Mouse (Mus musculus) urinary bladder, postnatal 25 days (tissue): ENCODE data around the gene Arhgap31.
"Not testable (repeated sequence)": the region's sequence is repeated elsewhere in the genome, so short reads cannot be mapped to it uniquely, and the experiment has no call there.

Source experiments
- DNase-seq: peaks from one replicate; pipeline ENCODE4 v3.0.0; 2022; ENCODE audit warnings: low spot score

The Arhgap31 gene

DNA sequence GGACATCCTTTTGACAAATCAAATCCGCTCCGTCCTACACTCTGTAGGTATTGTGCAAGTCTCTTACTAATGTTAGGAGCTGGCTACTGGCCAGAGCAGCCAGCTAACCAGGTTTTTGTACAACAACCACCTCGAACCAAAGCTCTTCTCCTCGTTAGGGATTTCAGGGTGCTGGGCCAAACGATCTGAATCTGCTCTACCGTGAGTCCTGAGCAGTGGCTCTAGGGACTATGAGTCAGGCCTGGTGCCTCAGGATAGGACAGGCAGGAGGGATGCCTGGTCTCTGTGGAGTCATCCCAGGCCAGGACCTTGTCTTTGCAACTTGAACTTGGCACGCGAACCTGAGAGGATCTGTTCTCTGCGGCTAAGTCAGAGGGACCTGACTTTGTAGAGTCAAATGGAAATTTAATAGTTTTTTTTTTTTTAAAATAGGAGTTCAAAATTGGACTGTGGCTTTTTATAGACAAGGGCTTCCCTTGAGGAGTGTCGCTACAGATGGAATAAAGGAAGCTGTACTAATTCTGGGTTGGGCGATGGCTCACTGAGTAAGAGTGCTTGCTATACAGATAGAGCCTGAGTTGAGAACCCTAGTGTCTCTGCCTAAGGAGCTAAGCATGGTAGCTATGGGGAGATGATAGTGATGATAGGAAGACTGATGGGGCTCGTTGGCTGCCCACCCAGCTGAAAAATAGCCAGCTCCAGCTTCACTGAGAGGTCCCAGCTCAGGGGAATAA is 24.4 kb downstream of the Arhgap31 start:
- no peak for DNase-seq

DNA sequence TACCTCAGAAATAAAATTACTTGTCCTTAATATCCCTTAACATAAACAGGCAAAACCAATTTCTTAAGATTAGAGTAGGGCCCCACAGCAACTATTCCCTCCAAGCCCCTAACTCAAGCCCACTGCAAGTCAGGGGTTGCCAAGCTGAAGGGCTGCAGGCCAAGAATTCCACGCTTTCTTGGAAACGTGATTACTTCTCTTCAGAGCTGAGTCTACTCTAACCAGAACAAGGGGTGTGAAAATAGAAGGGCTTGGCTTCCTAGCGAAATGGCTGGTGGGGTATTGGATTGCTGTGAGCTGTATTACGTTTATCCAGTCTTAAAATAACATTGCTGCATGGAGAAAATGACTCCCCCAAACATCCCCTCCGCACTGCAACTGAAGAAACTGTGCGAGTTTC is 25.4 kb downstream of the Arhgap31 start:
- no peak for DNase-seq

DNA sequence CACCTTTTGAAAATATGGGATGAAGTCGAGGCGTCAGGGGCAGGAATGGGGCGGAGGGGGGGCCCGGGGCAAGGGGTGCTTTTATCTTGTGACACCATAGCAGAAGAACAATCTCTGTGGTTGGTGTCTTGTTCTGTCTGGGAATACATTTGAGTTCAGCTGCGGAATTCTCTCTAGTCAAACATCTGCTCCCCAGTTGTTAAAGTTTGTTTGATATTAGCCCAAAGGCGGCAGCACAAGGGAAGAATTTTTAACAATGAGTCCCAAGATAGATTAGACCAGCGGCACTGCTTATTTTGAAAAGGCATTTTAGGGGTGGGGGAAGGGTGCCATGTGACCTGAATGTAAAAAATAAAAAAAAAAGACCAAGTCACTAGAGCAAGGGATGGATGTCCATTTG is 30.0 kb downstream of the Arhgap31 start:
- no peak for DNase-seq

DNA sequence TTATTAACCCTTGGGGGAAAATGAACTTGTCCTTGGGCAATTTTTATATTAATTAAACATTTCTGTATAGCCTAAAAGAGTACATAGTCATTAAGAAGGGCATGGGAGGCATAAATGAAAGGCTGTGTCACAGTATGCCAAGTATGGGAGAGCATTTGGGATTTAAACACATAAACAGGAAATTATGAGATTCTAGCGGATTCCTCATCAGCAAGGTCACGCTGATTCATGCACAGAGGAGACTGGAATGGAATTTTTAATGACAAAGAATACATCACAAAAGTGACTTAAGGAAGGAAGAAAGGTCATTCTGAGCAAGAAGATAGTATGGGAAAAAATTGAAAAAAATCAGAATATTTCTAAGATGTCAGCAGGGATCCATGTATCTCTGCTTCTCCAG is 31.8 kb downstream of the Arhgap31 start:
- DNase-seq: no peak

DNA sequence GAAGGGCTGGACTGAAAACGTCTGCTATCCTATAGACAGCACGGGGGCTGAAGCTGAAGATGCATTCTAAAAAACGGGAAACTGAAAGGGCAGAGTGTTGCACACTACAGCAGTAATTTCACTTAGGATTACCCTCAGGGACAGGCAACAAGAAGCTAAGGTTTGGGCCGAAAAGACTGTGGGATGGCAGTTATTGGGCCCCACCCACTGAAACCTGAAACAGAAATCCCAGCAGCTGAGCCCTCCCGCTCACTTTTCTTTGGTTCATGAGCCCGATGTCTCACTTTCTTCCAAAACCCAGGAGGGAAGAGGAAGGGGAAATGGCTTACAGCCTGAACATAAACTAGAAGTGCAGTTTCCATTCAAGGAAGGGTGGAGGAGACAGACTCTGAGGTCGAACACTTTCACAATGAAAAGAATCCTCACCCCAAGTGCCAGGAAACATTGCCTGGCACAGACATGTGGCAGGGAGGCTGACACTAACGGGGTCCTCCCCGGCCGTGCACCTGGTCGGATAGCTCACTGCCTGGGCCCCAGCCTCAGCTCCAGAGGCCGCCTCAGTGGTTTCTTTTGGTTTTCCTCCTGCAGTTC is 33.5 kb downstream of the Arhgap31 start:
- DNase-seq: no peak

DNA sequence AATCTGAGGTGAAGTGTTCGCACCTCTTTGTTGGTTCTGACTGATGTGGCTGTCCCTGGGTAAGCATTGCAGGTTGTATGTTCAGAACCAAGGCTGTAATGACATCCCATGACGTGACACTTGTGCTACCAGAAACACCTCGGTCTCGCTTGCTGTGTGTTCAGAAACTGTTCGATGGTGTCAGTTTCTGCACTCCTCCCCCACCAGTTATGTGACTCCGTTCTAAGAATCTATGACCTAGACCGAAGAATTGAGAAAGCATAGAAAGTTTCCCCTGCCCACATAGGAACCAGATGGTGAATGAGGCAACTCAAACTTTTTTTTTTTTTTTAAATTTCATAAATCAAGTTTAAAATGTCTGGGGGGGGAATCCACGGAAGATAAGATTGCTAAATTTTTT is 34.2 kb downstream of the Arhgap31 start:
- DNase-seq: no peak

DNA sequence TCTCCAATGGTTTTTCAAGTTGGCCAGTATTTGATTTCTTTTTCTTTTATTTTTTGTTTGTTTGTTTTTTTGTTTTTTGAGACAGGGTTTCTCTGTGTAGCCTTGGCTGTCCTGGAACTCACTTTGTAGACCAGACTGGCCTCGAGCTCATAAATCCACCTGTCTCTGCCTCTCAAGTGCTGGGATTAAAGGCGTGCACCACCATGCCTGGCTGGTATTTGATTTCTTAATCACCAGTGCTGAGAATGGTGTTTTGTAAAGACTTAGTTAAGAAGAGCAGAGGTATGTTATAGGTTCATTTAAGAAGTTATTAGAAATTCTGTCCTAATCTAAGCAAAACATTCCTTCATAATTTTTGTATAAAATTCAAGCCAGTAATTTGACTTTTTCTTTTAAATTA is 35.1 kb downstream of the Arhgap31 start:
- DNase-seq: not testable (repeated sequence)

DNA sequence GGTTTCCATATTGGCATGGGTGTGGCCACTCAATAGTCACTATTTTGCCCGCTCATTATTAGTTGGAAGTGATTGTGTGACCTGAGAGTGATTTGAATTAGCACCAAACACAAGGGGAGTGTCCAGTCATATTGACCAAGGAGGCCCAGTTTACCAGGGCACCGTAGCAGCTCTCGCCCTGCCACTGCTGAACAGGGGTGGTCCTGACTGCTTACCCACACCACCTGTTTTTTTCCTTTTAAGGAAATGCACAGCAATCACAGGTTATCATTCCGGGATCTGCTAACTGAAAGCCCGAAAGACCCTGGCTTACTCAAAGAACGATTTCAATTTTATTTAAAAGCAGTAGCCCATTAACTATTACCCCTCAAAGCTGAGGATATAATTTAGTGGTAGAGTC is 35.9 kb downstream of the Arhgap31 start:
- no peak for DNase-seq

DNA sequence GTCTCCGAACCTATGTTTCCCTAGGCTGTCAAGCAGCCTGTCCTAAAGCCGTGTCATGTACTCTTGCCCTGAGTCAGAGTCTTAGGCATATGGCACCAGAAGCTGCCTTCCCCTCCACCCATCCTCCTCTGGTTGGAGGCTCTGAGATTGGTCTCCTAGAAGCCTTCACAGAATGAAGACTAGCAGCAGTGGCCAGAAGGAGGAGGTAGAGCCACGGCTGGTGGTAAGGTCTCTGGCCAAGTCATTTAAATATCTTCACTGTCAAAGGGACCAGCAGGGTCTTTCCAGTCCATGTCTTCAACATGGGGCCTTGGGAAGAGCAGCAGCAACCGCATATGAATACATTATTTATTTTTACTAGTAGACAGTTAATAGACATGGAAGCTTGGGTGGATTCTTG is 36.4 kb downstream of the Arhgap31 start:
- DNase-seq: no peak

DNA sequence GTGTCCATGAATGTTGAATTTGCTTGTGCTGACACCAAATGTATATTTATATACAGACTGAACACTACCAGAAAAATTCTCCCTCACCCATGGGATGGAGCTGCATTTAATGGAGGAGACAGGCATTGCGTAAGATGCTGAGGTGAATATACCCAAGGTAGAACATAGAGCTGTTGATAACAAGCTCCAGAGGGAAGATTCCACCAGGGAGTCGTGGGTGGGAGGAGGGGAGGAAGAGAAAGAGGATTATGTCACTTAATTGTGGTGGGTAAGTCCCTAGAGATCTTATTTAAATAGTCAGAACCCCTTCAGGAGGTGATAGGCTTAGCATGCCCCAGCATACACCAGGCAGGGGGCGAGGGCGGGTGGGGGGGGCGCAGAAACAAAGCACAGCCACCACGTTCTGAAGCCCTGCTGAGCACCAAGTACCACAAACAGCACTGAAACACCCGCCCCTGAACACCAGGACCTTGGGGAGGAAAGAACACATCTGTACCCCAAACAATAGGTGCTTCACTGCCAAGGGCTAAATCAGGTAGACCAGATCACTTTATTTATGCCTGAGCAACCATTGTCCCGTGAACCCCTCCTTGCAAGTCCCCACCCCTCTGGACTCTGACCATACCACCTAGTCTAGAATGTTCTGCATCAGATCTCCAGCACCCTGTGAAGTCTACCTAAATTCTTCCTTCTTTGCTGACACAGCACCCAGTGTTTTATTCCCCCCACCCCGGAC is 37.3 kb downstream of the Arhgap31 start:
- no peak for DNase-seq

DNA sequence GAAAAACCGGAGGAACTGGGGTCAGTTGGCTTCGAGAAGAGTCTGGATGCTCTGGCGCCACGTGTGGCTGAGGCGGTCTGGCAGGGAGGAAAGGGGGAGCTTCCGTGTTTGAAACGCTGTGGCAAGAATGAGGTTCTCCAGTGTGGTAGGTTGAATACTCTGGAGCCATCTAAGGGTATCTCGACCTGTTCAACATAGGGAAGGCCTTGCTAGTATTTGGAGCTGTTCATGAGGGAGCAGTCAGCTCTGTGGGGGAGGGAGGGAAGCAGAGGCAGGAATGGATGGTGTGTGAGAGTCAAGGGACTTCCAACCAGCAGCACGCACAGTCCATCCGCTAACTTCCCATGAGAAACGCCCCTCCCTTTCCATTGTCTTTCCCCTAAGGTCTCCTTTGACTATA is 38.2 kb downstream of the Arhgap31 start:
- DNase-seq: no peak

DNA sequence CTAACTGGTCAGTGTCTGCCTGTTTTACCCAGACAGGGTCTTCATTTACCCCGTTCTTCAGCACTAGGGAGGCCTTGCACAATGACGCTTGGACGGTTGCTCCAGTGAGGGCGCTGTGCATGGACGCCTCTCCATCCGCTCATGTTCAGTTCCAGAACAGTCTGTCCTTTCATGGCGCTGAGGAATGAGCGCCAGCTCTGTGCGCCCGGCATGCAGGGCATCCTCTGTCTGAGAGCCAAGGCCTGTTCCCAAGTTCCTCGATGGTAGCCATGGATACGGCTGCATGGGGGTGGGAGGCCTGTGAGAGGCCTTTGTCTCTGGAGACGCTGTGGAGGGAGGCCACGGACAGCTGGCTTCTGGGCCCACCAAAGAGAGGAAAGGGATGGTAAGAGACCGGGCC is 39.6 kb downstream of the Arhgap31 start:
- no peak for DNase-seq

DNA sequence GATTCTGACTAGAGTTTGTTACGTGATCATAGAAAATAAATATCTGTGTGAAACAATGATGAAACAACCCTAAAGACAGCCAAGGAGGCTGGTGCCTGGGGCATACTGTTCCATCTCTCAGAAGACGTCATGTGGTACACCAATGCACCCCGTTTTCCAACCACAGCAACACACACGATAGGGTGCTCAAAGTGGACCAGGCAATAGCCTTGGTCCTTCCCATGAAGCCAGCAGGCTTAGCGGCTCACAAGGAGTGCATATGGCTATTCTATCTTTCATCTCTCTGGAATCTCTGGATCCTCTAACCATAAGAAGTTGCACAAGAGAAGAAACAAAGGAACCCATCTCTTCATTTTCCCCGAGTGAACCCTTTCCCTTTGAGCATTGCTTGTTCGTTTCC is 40.1 kb downstream of the Arhgap31 start:
- no peak for DNase-seq

DNA sequence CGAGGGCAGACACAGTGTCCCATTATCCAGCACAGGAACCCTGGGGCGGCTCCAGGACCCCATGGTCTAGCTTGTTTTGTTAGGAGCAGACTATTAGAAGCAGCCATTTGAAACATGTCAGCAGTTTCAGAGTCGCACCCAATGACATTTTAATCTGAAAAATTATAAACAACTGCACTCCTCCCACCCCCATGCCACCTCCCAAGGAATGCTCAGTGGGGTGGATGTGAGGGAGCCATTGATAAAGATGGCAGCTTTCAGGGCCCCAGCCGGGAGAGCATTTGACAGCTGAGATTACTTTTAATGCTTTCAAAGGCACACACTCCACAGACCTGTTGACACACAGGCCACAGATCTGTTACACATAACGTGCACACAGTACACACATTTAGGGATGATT is 40.7 kb downstream of the Arhgap31 start:
- no peak for DNase-seq

DNA sequence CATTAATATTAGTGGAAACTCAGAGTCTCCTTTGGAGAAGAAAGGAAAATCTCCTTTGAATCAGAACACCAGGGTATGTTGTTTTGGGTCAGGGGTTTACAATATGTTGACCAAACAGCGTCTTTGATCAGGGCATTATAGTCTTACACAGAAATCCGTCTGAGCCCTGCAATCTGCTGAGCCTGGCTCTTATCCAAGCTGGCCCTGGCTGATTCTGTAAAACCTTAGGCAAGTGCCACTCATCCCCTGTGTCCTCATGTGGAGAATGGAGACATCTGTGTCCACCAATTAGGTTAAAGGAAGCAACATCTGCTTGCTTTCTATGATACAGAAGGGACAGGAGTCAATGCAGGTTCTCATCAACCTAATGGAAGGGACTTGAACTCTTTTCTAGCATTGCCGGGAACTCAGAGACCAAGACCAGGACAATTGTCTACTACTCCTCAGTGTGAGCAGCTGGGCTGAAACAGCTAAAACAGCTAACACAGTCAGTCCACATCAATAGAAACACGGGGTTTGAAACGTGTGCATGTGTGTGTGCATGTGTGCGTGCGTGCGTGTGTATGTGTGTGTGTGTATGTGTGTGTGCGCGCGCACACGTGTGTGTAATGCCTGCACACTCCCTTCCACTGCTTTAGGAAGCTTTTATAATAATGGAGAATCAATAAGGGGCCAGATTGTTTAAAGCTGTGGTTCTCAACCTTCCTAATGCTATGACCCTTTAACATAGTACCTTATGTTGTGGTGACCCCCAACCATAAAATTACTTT is 42.3 kb downstream of the Arhgap31 start:
- DNase-seq: no peak

DNA sequence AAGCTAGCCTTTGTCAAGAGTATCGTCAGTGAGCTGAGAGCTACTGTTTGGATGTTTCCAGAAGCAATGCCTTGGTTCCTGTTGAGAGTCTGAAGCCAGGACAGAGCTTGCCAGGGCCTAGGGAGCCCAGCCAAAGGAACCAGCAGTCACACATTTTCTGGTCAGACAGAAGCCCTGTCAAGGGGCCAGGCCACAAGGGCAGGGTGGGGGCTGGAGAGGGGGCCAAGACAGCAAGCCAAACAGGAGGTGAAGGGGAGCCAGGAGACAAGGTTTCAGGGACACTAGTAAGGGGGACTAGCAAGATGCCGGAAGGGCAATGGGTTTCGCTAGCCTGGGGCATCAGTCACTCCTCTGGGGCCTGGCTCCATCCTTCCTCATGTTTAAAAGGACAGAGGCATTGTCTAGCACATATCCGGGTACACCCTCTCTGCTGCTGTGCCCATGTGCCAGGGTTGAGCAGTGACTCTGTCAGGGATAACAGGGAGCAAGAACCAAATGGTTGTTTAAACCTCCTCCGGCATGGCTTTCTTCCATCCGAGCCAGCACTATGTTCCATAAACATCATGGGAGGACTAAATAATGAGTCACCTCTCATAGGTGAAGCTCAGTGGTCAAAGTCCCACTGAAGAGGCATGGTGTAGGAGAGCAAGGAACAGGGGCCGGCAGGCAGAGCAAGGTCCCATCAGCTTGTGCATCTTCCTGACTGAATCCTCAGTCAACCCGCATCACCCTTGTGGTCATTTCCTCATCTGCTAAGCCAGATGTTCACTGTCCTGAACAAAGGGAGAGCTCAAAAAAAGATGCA is 44.0 kb downstream of the Arhgap31 start:
- DNase-seq: no peak

DNA sequence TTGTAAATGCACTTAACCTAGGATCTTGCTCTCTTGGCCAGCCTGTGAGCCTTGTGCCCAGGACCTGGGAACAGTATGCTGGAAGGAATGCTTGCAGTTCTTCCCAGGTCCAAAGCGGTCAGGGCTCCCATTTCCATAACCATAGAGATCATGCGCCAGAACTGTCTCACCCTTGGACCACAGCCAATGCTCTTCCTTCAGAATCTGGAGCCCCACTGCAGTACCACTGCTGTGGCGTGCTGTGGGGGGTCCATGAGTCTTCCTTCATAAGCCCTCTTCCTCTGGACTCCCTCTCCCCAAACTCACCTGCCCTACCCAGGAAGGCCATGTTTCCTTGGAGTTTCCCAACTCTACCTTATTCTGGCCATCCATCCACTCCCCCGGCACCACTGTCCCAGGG is 46.6 kb downstream of the Arhgap31 start:
- DNase-seq: no peak

DNA sequence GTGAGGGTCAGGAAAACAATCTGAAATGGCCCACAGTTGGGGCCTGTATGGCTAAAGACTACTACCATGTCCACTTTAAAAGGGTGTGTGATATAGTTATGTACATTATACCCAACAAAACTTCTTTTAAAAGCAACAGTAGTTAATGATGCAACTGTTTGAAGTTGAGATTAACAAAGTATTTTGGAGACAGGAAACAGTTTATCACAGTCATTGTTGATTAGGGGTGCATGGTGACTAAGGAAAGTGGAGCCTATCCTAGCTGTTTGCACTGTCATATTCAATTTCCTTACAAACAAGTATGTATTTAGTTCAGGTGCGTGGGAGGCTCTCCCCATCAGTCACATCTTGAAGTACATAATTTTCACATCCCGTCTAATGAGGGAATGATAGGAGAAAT is 47.1 kb downstream of the Arhgap31 start:
- no peak for DNase-seq

DNA sequence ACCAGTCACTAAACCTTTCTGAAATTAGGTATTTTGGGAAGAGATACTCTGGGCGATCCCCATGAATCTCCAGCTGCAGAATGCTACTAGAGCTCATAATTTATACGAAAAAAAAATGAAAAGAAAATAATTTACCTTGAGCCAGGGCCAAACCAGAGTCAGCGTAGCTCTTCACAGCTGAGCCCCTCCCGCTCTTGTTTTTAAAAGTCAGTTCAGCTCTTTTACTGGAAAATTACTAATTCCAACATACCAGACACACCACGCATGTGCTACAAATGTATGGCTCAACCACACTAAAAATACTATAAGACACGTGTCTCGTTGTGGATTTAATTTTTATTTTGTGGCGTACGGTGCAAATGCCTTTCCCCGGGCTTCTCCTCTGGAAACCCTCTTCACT is 50.5 kb downstream of the Arhgap31 start:
- DNase-seq: no peak

DNA sequence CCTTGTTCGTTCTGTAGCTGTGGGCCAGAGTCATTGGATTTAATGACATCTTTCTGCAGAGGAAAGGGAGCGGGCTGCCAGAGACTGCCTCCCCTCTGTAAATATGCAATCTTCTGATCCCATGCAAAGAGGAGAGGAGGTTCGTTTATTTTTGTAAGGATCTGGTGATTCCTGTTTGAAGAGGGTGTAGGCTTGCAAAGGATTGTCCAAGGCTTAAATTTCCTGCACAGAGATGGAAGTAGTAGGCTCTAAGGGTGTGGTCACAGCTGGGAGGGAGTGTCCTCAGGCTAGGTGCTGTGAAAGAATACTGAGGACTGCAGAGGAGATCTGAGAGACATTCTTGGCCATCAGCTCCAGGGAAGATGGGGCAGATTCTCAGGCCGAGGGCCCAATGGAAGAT is 58.8 kb downstream of the Arhgap31 start:
- no peak for DNase-seq

DNA sequence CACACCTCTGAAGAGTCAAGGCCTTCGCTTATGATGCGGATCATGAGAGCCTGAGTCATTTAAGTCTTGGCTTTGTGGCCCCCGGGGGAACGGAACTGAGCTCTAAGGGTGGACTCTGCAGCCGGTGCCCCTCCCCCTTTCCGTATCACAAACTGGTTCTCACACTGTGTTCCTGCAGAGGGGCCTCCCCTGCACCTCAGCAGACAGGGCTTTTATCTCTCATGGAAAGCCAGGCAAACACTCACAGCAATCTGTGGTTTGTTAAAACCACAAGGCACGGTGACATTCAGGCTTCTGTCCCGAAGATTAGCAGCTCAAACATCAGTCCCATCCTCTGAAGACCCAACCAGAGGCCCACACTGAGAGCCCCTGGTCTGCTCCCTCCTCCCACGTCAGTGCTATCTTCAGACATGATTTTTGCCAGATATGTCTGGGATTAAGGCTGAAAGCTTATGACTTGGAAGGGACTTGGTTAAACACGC is 59.6 kb downstream of the Arhgap31 start:
- DNase-seq: no peak

DNA sequence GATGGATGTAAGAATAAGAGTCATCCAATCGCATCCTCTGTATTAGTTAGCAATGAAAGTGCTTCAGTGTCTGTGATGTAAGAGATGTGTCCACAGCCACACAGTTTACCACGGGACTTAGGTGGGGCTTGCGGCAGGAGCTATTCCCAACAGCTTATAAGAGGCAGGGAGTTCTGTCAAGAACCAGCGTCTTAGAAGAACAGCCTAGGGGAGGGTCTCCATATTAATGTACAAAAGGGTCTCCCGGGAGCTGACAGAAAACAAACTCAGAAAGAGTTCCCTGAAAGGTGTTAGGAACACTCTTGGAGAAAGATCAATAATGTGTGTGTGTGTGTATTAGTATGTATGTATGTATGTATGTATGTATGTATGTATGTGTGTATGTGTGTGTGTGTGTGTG is 60.4 kb downstream of the Arhgap31 start:
- no peak for DNase-seq
